Mouse (Mus musculus): ENCODE results near the gene Elmsan1. TPM values are rescaled to one million over a fixed set of nuclear protein-coding genes. Genes with fewer than 3 reads are reported as not detected.

The Elmsan1 gene
- total RNA-seq, 1 experiment from 2014 or later = 15.1 TPM

DNA sequence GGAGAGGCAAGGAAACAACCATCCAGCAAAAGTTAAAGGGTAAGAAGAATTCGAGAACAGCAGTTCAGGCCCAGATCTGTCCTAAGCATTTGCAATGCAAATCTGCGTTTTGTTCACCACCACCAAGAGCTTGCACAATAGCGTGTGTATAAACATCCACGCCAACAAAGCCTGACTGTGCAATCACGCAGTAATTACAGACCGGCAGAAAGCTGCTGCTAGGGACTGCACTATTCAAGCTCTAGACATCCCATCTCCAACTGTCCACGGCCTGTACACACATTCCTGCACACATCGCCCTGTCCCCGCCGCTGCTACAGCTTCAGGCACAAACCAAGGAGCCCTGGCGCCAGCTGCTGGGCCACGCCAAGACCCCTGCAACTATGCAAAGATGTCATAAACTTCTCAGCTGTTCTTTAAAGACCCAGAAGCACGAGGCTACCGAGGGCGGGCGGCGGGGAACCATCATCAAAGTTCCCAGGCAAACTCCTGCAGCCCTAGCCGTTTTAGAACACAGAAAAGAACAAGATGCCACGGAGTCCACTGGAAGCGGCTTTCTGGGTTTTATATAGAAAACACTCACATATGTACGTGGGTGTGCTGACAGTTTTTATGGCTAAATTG, 1.1 kb downstream of the Elmsan1 start:
- ATAC-seq (replicated peaks; ENCODE audit: low read depth, poor library complexity, severe bottlenecking) = peak; percentile 13; the same call in 1 of the 2 replicates

DNA sequence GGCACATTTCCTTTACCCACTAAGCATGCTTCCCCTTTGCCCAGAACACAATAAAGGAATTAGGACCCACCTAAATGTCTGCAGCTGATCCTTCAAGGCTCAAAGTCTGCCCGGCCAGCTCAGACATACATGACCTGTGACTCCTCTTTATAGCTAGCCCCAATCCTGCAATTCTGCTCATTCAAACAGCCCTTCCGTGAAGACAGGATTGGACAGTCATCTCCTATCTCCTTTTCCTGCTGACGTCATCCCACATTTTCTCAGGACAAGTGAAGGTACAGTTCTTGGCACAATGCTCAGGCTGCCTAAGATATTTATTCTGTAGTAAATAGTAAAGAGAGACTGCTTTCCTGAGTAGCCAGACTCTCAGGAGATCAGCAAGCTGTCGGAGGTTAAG, 1.6 kb downstream of the Elmsan1 start:
- ATAC-seq (replicated peaks; ENCODE audit: low read depth, poor library complexity, severe bottlenecking) = no peak

DNA sequence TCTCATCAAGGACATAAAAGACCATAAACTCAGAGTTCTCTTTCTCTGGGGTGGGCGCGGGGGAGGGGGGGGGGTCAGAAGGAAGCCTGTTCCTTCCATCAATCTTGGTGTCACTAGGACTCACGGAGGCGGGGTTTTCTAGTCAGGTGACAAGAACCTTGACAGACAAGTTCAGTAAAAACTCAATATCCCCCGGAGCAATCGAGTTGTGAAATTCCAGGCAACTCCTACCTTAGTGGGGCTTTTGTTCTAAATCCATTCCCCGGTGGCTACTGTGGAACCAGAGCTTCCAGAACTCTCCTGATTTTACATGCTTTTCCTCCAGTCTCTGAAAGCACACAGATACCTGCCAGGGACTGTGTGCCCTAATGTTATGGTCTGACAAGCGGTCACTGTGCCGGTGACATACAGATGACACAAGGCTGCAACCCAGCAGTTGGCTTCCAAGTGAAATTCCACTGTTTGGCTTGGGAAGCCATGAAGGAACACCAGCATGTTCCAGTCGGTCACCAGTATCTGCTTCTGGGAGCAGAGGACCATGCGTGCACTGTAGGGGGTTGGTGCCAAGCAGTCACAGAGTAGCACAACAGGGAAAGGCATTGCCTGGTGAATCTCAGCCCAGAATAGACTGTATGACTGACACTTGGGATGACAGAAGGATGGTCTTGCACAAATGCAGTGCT, 2.8 kb downstream of the Elmsan1 start:
- ATAC-seq (replicated peaks; ENCODE audit: low read depth, poor library complexity, severe bottlenecking) = no peak

DNA sequence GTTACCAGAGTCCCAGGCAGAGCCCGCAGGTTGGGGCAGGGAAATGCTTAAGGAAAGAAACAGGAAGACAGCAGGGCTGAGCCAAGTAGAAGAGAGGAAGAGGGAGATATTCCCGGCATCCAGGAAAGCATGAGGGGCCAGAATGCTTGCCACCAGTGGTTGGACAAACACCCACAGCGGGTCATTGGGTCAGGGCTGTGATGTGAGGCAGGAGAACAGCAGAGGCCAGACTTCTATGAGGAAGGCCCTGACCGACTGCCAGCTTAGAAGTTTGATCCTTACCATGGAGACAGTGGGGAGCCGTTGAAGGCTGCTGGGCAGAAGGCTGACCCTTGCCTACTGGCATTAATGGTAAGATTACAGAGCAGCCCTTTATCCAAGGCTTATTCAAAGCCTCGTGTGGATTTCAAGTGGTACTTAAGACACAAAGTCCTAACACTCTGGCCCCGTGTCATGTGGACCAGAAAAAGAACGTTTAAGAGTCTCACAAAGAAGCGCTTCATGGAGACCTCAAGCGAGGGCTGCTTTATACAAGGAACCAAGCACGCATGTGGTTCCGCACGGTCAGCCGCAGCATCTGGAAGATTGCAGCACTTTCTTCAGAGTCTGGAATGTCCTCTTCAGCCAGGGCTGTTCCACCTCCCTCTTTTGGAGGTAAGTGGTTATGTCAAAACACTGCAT, 4.0 kb downstream of the Elmsan1 start:
- ATAC-seq (replicated peaks; ENCODE audit: low read depth, poor library complexity, severe bottlenecking) = no peak

DNA sequence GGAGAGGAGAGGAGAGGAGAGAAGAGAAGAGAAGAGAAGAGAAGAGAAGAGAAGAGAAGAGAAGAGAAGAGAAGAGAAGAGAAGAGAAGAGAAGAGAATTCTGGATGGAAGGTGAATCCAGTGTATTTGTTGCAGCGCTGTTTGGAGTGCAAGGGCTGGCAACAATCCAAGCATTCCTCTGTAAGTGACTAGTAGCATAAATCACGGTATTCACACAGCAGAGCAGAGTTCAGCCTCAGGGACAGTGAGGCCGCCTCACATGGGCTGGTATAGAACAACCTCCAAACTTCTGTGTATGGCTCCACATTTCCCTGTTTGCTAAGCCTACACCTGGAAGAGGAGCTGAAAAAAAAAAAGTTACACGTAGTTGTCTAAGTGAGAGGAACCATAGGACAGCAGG, 6.4 kb downstream of the Elmsan1 start:
- no peak for ATAC-seq (replicated peaks; ENCODE audit: low read depth, poor library complexity, severe bottlenecking)

DNA sequence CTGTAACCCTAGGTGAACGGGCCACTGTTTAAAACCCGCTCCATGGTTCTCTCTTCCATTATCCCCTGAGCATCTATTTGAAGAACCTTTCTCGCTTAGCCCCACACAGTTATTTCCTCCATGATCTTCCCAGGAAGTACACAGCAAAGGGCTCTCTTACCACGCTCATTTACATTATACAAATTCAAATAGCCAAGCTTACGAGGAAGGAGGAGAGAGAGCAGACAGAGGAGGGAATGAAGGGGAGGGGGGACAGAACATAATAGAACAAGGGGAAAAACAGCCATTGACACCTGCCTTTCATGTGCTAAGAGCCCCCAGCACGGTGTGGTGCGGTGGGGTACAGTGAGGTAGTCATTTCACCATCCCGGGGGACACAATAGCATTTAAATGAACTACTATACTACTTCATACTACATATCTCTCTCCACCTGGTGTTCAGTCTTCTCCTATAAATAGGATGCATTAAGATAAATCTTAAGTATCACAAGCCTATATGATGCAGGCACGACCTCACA, 7.6 kb downstream of the Elmsan1 start:
- ATAC-seq (replicated peaks; ENCODE audit: low read depth, poor library complexity, severe bottlenecking) = no peak

DNA sequence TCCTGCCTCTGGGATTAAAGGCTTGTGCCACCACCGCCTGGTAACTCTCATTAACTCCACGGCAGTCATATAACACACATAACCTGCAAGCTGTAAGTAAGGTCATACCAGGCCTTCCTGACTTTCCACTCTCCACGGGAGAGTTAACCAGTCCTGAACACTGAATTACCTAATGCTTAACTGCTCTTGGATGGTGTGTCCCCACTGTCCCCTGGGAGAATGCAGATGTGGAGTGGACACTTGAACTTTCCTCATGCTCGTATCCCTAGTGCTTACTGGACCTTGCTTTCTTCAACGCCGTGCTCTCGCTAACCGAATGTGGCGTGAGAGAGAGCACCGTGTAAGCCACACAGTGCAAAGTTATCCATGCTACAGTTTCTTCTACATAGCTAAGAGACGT, 8.4 kb downstream of the Elmsan1 start:
- no peak for ATAC-seq (replicated peaks; ENCODE audit: low read depth, poor library complexity, severe bottlenecking)

DNA sequence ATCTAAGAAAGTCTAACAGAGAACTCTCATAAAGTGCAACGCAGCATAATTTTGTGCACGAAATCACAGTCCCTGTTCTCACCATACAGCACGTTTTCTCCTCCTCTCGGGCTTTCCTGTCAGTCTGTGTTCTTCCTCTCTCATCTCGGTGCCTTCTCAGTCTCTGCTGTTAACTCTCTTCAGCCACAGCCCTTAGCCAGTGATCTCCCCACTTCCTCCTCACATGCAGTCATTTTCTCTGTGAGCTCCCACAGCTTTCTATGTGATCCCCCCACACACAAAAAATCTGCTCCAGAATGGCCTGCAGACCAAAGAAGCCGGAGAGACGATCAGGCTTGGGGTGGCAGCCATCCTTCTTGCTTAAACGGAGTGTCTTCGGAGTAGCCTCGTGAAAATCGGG, 9.6 kb downstream of the Elmsan1 start:
- no peak for ATAC-seq (replicated peaks; ENCODE audit: low read depth, poor library complexity, severe bottlenecking)

DNA sequence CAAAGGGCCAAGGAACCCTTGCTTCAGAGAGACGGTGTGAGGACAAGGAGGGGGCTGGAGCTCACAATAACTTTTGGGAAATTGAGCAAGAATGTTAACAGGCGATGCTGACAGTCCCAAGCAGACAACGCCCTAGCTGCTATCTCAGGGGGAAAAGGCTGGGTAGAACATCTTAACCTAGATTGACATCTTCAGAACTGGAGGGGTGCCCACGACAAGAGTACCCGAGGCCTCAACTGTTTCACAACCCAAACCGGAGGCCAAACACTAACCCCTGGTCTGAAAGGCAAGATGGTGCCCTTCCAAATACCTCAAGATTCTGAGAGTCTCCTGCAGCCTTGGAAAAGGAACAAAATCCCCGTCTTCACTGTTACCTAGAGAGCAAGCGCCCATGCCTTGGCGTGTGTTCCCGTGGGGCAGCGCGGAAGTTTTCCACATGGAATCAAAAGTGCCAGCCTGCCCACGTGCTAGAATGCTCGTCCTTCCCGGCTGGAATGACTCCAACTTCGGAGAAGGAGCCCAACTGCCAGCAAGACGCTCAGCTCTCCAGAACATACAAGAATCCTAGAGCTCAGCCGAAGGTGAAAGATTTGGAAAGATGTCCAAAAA, 11.4 kb downstream of the Elmsan1 start:
- no peak for ATAC-seq (replicated peaks; ENCODE audit: low read depth, poor library complexity, severe bottlenecking)

DNA sequence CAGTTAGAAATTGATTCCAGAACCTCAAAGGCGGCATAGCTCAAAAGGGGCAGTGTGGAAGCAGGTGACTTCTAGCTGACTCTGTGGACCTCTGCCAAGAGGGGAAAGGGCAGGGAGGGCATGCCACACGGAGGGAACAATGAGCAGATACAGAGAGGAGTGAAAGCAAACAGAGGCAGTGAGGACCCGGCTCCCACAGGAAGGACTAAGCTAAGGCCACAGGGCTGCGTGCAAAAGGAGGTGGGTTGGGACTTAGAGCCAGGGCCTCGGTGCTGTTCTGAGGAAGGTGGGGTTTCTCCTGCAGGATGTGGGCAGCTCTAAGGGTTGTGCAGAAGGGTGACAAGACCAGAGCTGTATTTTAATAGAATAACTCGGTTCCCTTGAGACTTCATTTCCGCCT, 12.2 kb downstream of the Elmsan1 start:
- ATAC-seq (replicated peaks; ENCODE audit: low read depth, poor library complexity, severe bottlenecking) = peak; percentile 64

DNA sequence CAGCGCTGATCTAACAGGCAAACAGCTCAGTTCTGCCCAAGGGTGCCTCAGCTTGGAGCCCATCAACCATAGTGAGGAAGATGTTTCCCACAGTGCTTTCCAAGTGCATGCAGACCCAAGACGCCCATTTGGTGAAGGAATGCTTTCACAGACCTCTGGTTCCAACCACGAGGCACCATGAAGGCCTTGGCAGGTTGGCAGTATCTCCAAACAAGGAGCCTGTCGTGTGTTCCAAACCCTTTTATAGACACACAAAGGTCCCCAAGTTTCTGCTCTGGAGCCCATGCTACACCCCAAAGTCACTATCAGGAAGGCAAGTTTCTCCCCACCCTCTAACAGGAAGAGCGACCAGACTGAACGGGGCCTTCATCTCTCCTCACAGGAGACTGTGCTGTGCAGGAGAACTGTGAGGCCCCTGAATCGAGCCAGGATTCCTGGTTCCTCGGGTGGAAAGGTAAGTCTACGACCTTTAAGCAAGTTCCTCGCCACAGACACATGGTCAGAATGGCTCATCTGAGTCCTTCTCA, 13.0 kb downstream of the Elmsan1 start:
- ATAC-seq (replicated peaks; ENCODE audit: low read depth, poor library complexity, severe bottlenecking) = no peak

DNA sequence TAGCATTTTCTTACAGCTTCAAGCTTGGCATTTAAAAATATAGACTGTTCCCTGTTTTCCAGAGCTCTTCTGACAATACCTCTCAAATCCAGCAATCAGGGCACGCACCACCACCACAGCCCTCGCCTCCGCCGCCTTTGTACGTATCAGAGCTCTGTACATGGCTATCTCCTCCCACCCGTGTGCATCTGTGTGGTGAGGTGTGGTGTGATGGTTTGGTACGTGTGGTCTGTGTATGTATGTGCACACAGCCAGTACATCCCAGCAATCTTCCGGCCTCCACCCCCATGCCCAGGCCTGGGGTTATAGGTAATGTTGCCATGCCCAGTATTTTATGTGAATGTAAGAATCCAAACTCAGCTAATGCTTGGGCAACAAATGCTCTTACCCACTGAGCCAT, 14.0 kb downstream of the Elmsan1 start:
- 0 out of 2 replicates have a peak, but pooled peaks have one; percentile 21 for ATAC-seq (replicated peaks; ENCODE audit: low read depth, poor library complexity, severe bottlenecking)

DNA sequence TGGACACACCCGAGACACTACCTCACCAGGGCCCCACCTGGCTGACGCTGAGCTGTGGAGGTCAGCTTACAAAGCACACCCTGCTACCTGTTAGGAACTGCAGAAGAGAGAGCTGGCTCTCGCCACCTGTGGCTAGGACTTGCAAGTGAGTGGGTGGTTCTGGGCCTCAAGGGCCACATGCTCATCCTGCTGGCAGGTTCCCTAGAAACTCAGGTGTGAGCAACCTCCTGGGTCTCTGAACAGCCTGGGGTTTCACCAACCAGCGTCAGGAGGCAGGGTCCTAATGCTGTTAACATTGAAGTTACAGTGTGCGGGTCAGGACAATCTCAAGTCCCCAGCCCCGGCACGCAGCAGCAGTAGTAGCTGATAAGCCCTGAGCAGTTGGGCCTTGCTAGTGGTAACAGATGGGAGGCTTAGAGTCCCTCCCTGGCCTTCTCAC, 14.9 kb downstream of the Elmsan1 start:
- peak; percentile 70 for ATAC-seq (replicated peaks; ENCODE audit: low read depth, poor library complexity, severe bottlenecking)

DNA sequence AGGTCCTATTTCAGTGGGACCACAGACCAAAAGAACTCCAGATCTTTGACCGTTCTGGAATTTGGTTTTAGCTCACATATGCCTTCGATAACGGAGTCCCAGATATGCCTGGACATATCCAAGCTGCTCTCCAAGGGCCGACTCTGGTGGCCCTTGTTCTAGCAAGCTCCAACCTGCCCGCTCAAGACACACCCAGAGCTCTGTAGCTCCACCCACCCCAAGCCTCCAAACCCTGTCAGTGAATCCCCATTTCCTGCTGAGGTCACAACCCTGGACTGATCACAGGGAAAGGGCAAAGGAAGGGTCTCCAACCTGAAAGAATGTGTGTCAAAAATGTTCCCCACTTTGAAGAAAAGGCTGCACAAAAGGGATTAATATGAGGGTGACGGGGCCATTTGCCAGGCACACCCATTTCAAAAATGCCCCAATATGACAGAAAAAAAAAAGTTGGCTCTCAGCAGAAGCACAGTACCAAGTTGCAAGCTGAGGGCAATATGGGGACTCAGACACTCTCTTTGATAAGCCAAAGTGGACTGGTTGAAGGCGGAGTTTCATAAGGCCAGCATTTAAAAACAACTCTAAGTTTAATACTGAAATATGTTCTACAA, 15.4 kb downstream of the Elmsan1 start:
- no peak; the same call in 1 of the 2 replicates for ATAC-seq (replicated peaks; ENCODE audit: low read depth, poor library complexity, severe bottlenecking)

DNA sequence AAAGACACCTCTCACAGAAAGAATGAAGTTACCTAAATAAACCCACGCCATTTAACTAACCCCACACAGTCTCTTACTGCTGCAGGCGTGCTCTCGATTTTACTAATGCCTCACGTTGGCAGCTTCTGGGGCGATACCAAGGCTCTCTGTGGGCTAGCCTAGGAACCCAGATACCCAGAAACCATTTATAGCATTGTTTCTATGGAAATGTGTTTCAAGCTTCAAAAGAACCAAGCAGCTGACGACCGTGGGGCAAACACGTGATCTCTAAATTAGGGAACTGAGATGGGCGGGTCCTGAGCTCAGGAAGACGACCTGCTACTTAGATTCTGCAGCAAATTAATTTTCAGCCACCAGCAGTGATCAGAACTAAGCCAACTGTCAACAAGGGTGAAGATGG, 16.1 kb downstream of the Elmsan1 start:
- peak; percentile 4; the same call in 1 of the 2 replicates for ATAC-seq (replicated peaks; ENCODE audit: low read depth, poor library complexity, severe bottlenecking)

DNA sequence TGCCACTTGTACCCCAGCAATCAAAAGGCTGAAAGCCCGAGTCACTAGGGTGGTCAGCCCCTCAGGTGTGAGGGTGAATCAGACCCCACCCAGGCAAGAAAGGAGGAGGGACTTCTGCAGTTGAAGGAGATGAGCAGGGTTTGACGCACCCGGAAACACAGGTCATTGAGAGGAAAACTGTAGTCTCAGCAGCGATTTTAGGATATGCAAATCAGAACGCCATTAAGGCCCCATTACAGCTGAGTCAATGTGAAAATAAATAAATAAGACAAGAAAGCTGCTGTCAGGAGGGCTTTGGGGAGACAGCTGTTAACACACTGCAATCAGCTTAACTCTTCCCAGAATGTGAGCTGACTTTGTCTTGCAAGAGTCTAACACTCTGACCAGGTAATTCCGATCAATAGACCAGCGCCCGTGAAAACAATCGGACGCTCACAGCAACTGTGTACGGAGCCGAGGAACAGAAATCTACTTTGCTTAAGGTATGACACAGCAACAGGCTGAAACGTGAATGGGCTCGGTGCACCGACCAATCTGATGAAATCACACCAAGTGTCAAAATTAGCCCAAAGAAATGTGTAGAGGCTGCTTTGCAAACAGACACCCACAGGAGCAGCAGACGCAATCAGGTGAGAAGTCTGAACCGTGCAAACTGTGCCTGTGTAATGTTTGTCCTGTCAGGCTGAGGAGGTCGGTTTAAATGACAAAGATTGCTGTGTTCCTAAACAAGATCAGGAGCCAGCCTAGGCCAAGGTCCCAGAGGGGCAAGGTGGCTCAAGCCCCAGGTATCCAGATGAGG, 16.8 kb downstream of the Elmsan1 start:
- ATAC-seq (replicated peaks; ENCODE audit: low read depth, poor library complexity, severe bottlenecking) = no peak

DNA sequence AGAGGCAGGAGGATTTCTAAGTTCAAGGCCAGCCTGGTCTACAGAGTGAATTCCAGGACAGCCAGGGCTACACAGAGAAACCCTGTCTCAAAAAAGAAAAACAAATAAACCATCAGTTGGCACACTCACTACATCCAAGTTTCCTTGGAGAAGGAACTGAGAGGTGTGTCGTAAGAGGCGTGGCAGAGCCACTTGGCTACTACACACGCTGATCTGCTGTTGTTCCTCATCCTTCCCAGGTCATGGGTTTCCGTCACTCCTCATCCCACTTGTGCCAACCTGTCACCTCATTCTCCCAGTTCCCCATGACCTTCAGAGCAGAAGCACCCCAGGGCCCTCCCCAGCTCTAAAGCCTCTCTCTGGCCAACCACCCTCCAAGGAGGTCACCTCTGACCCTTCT, 17.5 kb downstream of the Elmsan1 start:
- no peak for ATAC-seq (replicated peaks; ENCODE audit: low read depth, poor library complexity, severe bottlenecking)

DNA sequence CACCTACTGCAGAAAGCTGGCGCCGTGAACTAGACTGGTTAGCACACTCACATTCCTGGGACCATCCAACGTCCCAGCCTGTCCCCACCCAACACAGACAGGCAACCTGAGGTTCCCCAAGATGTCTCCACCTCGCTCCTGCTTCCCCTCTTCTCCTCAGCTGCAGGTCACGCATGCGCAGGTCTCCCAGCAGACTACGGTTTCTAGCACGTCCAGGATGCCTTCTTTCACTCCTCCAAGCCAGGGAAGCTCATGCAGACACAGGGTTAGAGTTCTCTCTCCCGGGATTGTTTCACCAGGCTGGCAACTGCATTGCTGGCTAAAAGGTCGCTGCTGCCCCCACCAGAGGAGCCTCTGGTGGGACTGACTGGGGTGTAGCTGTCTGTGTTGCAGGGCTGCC, 19.8 kb downstream of the Elmsan1 start:
- no peak for ATAC-seq (replicated peaks; ENCODE audit: low read depth, poor library complexity, severe bottlenecking)

DNA sequence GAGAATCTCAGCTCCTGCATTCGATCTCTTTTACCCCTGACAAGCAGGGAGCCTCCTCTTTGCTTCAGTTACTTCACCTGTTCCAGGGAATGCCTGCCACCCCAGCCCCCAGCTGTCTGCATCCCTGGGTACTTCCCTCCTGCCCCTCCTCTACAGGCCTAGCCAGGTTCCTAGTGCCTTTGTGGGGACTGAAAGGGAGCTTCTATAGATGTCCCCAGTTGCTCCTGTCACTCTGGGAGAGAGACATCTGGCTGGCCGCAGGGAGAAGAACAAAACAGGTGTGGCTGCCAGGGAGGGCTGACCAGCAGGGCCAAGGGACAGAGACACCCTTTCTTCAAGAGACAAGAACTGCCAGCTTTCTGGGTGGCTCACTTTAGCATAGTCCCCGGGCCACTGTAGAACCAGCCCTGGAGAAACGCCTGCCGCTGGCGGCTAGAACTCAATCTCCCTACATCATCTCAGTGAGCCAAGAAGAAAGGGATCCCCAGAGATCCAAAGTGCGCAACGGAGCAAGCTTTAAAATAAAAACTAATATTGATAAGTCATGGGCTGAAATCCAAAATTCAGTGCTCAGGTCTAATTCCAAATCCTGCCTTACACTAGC, 20.5 kb downstream of the Elmsan1 start:
- no peak for ATAC-seq (replicated peaks; ENCODE audit: low read depth, poor library complexity, severe bottlenecking)
